Mouse (Mus musculus) adrenal gland, adult 8-10 months (tissue): ENCODE data around the gene Prmt8. TPM values are rescaled to one million over a fixed set of nuclear protein-coding genes. Genes with fewer than 3 reads are reported as not detected.

Experiments used
- DNase-seq: peaks from one replicate; pipeline ENCODE4 v3.0.0; 2022
- total RNA-seq, 4 experiments: library from RNA; stranded (reverse); gene quantifications; 2 replicates each; pipeline ENCODE4 v1.2.4; 2022

Gene Prmt8
- total RNA-seq, result under 1 TPM in 2 of 4 experiments, not detected in 2; 0.09 to 0.10 TPM

DNA sequence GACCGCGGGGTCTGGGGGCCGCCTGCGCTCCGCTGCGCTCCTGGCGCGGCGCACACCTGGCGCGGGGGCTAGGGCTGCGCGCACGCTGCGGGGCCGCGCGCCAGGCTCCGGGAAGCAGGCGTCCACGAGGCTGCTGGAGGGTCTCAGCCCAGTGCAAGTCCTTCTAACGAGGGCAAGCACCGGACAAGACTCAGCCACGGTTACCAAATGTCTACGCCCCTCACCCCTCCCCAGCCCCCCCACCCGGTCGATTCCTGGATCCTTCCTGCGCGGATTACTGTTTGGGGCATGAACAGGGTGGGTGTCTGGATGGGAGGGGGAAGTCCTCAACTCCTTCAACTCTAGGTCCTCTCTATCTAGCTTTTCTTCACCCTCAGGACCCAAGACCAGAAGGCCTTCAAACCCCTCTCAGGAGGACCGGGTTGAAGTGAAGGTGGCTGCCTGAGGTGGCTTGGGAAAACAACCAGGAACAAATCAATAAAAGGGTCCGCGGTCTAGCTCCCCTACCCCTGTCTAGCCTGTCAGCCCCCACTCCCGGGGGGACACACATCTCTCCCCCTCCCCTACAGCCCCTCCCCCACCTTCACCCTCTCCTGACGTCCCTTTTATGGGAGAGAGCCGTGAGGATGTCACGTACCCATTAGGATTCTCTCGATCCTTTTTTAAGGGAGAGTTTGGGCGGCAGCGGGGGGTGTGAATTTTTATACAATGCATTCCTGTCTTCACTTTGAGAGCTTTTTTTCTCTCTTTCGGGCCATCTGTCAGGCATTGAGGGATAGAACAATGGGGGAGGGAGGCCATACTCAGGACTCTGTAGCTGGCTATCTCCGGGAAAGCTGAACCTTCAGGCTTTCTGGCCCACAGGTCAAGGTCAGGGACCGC is at the start of gene Prmt8:
TSS of gene Prmt8 (minus strand) at position 198 of the 882 bp plus-strand sequence.
- no peak for DNase-seq

DNA sequence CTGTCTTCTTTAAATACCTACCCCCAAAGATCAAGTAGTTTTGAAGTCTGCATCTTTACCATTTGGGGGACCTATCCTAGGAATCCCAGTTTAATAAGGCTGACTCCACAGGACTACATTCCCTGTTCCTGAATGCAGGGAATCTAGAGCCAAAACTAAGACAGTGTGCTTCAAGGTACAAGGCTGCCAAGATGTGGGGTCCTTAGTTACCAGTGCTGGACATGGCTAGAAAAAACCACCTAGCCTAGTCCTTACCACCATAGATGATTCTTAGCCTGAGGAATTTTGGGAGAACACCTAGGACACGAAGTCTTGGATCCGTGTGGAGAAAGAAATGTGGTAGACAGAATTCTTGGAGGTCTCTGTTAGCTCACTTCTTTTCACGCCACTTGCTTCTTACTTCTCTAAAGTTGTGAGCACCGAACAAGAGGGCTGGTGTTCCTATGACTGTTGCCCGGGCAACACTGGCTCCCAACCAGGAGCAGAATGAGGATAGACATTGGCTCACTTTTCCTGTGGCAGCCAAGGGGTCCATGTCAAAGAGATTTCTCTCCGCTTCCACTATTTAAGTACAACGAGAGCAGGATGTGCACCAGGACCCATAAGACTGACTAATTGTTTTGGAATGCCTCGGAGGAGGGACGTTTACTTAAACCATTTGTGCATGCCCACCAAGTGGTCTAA is 33.9 kb upstream of the Prmt8 start:
- DNase-seq, result no peak

DNA sequence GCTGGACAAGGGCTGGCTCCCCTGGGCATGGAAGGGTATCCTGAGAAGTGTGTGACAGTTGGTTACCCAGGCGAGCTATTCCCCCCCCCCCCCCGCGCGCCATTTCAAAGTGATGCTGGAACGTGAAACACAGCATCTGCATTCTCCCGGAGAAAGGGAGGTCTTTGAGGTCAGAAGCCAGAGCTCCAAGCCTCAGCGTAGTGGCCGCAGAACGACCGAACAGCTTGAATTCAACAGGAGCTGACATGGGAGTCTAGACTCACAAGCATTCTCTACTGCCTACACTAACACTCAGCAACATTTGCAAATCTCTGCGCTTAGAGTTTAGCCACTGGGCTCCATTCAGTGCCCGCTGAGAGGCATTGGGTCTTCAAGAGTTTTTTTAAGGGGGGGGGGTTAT is 32.9 kb upstream of the Prmt8 start:
- no peak for DNase-seq

DNA sequence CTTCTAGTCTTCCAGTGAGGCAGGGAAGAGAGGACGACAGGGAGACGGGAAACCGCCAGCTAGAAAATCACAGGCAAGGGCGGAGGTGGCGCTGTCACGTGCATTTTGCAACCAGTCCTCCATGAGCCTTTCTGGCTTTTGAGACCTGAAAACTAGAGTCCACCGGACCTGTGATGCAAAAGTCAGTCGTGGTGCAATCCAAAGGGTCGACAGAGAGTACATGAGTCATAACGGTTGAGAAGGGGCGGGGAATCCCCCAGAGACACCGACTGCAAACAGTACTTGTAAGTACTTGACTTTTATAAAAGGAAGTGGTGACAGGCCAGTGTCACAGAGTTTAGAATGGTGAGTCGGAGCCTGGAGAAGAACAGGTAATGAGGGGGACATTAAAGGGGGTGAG is 20.8 kb upstream of the Prmt8 start:
- no peak for DNase-seq

DNA sequence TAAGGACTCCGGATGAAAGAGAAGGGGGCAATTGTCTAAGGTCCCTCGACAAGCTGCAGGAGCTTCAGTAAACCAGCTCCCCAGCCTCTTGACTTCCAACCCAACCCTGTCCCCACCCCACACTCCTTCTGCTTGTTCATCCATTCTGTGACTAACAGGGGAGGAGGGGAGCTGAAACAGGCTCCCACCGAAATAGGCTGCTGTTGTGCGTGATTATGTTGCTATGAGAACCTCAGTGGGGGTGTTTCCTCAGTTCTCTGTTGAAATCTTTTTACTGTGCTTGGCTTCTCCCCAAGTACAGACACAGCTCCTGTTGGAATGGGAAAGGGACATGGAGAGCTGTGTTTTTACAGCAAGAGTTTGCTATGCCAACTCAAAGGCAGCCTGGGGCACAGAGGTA is 1.5 kb upstream of the Prmt8 start:
- no peak for DNase-seq

DNA sequence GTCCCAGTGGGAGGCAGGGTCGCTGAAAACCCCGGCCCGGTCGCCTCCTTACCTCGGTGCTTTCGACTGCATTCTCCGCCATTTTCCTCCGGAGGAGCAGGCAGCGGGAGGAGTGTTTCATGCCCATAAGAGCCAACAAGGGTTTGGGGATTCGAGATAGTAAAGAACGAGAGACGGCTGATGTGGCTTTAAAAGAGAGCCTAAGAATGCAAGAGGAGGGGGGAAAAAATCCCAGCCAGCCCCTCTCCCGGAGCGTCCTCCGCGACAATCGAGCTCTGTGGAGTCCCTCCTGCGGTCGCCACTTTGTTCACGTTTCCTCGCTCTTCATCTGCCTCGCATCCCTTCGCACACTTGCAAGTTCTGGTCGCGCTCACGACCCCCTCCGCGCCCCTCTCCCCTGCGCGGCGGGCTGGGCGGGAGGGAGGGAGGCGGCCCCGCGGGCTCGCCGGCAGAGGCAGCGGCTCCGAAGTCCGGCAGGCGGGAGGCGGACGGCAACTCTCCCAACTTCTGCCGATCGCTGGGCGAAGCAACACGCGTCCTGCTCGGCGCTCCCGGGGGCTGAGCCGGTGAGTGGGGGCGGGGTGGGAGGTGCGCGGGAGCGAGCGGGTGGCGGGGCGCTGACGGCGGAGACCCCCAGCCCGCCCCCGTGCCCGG is 524 bp downstream of the Prmt8 start:
- no peak for DNase-seq

DNA sequence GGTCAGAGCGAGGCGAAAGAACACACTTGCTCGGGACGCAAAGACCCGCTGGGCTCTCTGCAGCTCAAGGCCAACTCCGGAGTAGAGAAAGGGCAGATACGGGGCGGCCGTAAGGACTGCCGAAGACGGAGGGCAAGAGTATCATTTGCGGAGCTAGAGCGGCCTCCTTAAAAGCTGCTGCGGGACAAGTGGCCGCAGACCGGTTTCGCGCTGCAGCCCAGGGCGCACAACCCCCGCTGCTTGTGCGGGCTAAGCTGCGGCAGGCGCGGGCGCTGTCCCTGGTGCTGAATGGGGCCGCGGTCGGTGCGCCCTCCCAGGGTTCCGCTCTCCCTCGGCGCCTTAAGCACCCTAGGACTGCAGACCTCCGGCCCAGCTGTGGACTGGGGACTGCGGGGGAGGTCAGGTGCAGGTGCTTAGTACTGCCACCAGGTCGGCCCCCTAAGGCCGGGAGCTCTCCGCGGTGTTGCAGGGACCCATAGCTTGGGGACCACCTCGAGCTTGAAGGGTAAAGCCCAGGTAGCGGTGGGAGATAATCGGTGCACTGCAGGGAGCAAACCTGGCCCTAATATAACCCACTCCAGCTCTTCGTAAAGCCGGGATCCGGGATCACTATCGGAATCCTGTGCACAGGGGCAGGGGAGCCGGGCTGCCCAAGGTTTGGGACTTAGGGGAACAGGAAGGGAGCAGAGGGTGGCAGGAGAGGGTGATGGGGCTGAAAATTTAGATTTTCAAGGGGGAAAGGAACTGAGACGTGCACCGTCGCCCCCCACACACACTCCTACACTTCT is 1.4 kb downstream of the Prmt8 start:
- no peak for DNase-seq

DNA sequence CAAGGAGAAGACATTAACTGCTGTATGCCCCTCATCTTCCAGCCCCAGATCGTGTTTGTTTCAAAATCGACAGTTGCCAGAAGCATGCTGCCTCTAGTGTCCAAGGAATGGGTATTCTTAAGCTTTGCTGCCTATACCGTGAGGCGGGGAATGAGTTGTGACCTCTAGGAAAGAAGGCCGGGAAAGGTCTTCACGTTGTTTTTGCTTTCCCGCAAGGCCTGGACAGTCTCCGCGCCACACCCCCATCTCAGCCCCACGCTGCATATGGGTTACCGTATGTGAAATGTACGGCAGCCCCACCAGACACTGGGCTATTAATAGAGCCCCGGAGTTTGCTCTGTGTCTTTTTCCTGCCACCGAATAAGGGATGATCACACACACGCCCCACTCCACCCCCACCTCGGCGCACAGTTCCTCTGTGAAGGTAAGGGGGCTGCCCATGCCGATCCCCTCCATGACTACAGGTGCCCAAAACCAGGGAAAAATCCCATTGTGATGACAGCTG is 2.0 kb downstream of the Prmt8 start:
- no peak for DNase-seq

DNA sequence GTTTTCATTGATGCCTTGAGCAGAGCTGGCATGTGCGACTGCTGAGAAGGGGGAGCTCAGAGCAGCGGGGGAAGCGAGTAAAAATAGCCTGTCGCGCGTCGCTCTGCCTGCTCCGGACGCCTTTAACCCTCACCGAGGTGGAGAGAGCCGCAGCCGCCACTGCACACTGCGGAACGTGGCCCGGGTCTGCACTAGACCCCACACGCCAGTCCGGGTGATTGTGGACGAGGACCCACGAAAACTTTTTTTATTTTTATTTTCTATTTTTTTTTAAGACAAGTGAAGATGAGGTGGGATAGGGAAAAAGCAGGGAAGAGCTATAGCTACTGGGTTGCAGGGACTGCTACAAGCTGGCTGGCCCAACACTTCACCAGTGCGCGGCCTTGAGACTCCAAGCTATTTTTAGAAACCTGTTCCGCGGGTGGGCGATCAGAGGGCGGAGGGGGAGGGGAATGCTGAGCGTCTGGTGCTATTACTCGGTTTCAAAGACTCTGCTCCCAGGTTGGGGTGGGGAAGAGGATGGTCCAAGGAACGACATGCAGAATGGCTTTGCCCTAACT is 2.6 kb downstream of the Prmt8 start:
- no peak for DNase-seq

DNA sequence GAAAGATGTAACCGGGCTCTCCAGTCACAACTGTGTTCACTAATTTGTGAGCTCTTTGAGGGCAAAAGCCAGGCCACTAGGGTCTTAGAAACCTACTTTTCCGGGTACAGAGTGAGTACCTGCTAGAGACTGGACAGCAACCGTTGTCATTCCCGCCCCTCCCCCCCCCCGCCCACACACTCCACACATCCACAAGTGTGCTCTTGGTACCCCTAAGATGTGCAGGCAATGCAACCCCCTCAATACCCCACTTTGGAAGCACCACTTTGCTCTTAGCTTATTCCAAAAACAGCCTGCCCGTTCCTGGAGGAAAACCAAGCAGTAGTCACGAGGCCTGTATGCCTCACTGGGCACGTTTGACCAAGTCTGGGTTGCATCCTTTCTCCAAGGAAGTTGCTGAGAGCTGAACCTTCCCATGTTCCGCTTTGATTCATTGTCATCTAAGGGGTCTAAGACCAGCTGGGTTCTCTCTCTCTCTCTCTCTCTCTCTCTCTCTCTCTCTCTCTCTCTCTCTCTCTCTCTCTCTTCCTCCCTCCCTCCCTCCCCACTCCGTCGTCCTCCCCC is 3.1 kb downstream of the Prmt8 start:
- DNase-seq, result no peak

DNA sequence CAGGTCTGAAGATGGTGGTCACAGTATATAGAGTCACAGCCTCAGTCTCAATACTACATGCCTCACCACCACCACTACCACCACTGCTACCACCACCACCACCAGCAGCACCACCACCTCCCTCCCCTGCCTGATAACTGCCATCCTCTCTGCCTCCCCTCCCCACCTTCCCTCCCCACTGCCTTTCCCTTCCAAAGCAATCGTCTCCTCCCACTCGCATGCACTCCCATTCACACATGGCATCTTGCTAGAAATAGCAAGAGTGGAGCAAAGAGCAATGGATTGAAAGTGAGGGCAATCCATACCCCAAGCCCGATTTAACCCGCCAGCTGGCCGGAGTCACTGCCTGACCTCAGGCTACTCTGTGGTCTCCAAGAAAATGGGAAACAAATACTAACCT is 3.7 kb downstream of the Prmt8 start:
- DNase-seq, result no peak

DNA sequence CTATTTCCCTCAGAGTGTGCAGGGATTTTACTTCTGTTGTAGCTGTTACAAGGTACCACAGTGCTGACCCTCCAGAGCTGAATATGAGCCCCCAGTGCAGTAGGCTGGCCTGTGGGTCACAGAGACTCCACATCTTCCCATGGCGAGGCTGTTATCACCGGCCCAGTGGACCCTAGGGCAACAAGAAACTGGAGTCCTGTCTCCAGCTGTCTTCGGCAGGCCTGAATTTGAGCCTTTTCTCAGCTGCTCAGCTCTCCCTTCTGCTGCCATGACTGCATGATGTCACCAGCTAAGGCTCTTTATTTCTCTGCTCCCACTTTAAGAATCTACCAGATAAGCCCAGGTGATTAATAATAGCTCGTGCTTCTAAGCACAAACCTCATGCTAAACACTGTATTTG is 11.0 kb downstream of the Prmt8 start:
- DNase-seq, result no peak

DNA sequence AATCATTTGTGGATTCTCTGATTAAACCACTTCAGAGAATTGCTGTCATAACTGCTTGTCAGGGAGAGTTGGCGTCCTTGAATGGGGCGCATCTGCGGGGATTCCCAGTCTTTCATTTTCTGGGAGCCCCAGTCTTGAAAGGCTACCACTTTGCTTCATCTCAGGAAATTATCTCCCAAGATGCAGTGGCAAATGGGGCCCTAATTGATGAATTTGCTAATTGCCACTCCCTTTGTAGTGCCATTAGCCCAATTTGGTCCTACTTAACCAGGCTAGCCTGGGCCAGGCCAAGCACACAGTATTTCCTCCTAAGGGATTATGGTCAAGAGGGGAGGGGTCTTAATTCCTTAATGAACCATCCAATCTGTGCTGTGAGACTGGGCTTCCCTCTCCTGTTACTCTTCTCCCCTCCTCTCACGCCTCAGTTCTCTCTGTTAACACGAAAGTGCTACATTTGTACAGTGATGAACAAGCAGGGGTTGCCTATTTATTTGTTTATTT is 11.6 kb downstream of the Prmt8 start:
- no peak for DNase-seq

DNA sequence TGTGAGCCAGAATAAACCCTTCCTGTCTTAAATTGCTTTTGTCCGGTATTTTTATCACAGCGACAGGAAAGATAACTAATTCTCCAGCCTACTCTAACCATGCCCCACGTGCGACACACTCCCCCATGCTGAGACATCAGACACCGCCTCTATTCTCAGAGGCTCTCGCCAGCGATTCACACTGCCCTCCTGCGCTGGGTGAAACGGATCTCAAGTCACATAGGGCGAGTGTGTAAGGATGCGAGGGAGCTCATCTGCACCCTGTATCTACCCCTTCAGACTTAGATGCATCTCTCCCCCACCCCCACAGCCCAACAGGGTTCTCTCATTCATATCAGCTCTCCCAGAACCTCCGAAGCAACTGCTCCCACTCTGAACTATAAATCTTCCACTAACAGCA is 12.4 kb downstream of the Prmt8 start:
- DNase-seq, result no peak

DNA sequence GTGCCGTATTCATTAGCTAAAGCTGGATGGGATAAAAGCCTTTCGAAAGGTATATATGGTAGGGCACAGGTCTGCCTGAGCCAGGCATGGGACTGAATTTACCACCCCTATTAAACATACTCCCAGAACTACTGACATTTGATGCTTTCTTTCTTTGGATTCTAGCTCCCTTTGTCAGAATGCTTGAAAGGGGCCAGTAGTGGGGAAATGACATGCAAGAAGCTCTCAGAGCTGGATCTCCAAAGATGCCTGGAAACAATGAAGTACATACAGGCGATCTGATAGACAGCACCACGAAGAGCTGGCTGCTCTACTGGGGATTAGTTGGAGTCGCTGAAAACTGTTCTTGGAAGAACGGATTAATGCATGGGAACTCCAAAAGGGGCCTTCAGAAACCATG is 16.0 kb downstream of the Prmt8 start:
- DNase-seq, result no peak

DNA sequence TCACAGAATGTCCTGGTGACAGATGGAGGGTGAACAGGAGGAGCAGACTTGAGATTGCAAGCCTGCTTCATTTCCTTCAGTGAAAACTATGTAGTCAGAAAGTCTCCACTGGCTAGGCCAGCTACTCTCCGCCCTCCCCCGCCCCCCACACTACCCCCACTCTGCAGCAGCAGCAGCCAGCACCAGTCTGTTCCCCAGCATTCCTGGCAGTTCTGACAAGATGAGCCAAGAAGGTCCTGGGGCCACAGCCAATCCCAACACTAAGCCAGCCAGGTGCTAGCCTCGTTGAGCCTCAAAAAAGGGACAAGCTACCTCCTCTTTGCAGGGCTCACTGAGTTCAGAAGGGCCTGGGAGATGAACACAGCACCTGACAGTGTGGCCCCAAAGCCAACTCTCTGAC is 16.6 kb downstream of the Prmt8 start:
- DNase-seq, result no peak

DNA sequence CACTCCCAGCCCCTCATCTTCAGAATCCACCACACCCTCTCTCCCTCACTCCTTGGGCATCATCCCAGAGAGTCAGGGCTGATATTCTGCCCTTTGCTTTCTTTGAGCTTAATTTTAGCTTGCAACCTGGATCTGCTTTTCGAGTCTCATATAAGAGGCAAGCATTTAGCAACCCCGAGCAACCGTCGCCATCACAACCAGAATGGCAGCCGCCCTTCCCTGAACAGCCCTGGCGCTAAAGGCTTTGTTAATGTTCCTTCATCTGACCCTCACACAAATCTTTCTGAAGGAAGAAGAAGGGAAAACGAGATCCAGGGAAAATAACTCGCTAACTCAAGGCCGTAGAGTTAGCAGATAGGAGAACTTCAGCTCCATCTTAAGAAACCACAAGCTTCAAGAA is 17.8 kb downstream of the Prmt8 start:
- DNase-seq, result no peak

DNA sequence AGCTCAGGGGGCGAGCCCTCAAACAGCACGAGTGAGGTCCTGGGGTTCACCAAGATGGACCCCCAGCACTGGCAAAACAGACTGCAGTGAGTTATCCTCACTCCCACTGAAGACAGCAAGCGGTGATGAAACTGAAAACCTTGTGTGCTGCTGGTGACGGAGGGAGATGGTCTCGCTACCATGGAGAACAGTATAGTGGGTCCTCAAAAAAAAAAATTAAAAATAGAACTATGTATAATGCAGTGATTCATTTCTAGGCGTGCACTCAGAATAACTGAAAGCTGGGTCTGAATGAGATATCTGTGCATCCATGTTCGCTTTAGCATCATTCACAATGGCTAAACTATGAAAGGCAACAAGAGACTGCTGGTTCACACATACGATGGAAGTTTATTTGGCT is 20.5 kb downstream of the Prmt8 start:
- no peak for DNase-seq

DNA sequence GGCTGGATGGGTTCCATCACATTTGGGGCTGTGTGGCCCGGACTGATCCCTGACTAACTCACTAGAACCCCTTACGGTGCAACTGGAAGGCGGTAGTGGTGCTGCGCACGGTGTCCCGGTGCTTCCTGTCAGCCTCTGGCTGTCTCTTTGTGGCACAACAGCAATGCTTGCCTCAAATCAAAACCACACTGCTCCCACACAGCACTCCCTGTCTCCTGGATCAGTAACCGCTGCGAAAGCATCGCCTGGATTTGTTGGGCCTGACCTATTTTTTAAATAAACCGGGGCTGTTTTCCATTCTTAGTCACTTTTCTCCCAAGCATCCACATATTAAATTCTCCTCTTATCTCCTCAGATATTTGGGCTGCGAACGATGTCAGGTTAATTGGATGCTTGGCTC is 27.0 kb downstream of the Prmt8 start:
- DNase-seq, result no peak

DNA sequence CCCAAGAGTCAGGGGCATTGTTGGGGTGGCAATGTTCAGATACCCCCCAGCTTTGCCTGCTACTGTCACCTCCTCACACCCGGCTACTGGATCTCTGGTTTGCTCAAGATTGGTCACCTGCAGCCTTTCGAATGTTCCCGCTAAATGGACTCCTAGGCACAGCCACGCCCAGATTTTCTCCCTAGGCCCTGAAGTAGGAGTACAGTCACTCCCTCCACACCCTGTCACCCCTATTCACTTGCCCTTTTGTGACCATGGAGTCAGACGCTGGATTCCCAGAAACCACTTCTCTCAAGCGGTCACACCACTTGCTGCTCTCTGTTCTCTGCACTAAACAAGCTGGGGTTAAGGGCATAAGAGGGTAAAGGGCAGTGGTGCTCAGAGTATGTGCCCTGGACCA is 28.1 kb downstream of the Prmt8 start:
- no peak for DNase-seq

DNA sequence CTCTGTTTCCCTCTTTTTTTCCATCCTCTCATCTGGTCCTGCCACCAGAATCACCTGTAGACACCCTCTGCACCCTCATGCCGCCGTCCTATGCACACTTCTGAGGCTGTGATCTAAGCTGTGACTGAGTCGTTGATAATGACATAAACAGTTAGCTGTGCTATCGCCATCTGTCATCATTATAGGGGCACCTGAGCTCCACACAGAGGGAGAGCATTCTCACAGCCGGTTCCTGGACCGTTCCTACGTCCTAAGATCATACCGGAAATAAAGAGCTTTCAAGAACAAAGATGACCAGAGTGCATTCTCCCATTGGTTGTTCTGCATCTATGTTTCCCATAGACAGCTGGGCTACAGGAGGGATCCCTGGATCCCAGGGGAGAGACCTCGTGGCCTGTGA is 28.6 kb downstream of the Prmt8 start:
- no peak for DNase-seq

DNA sequence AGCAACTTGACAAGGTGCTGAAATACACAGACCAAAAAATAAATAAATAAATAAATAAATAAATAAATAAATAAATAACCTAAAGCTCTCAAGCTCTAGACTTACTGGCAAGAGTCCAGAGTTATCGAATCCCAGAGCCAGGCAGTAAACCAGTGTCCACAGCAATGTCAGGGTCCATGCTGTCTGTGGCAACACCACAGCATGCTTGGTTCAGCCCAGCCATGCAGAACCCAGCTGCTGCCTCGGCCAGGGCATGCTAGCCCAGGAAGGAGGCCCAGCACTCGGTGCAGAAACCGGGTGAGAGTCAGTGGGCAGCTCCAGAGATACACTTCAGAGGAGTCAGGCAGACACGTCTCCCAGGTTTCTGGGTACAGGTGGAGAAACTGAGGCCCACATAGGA is 29.4 kb downstream of the Prmt8 start:
- no peak for DNase-seq
